Mouse (Mus musculus) embryonic facial prominence, embryonic 14.5 days (tissue): Measurements from ENCODE around the gene Gm28305. TPM values are rescaled to one million over a fixed set of nuclear protein-coding genes. Genes with fewer than 3 reads are reported as not detected.
A peak's percentile ranks its signal among the peaks of the same experiment; 100 is the strongest.

Experiments used
- ATAC-seq: fragments of 200-750 bp; cut with Nextera tagmentation; 2 replicates; pipeline ENCODE4 v1.8.0; 2017; ENCODE audit warnings: low read depth, moderate number of reproducible peaks, moderate TSS enrichment
- DNase-seq: peaks from one replicate; pipeline ENCODE4 v3.0.0-alpha.2; 2015; ENCODE audit warnings: low spot score
- H3K27ac ChIP-seq: fragments of 300-500 bp; sonication (generic); replicated peaks from 2 replicates; pipeline ENCODE4 v1.5.1; 2014; ENCODE audit warnings: low read depth, mild to moderate bottlenecking, low read length, moderate library complexity
- H3K27me3 ChIP-seq: fragments of 300-500 bp; sonication (generic); replicated peaks from 2 replicates; pipeline ENCODE4 v1.6.1; 2014; ENCODE audit warnings: low read length; ENCODE audit not compliant: control insufficient read depth, insufficient read depth
- H3K36me3 ChIP-seq: fragments of 300-500 bp; sonication (generic); 2 replicates; pipeline ENCODE4 v1.6.1; 2014; ENCODE audit warnings: low read length, mixed read lengths; ENCODE audit not compliant: control insufficient read depth, insufficient read depth
- H3K4me1 ChIP-seq: fragments of 300-500 bp; sonication (generic); 2 replicates; pipeline ENCODE4 v1.6.1; 2014; ENCODE audit warnings: antibody characterized with exemption, low read length; ENCODE audit not compliant: control insufficient read depth, insufficient read depth
- H3K4me2 ChIP-seq: fragments of 300-500 bp; sonication (generic); 2 replicates; pipeline ENCODE4 v1.6.1; 2014; ENCODE audit warnings: low read depth, mild to moderate bottlenecking, low read length, moderate library complexity, mixed read lengths
- H3K4me3 ChIP-seq: fragments of 300-500 bp; sonication (generic); 2 replicates; pipeline ENCODE4 v1.5.1; 2014; ENCODE audit warnings: low read depth, mild to moderate bottlenecking, low read length
- H3K9ac ChIP-seq: fragments of 300-500 bp; sonication (generic); 2 replicates; pipeline ENCODE4 v1.6.1; 2014; ENCODE audit warnings: low read depth, mild to moderate bottlenecking, low read length, moderate library complexity, mixed read lengths
- H3K9me3 ChIP-seq: fragments of 300-500 bp; sonication (generic); 2 replicates; pipeline ENCODE4 v1.6.1; 2016; ENCODE audit warnings: low read length; ENCODE audit not compliant: control insufficient read depth
- WGBS: fragments of 180-500 bp; shearing (Covaris S2); extraction: QIAGEN DNeasy Blood & Tissue Kit; methylation state at CpG from one replicate; pipeline ENCODE4 v1.1.7; 2014; 5-methylcytosine and 5-hydroxymethylcytosine counted together
- polyA plus RNA-seq: library from polyadenylated mRNA; unstranded; fragments of >200 nt; fragmentation: Nextera tagmentation; extraction: Ambion mirVana; gene quantifications from 2 replicates; pipeline ENCODE4 v1.2.1, GENCODE M21; 2014

The Gm28305 gene
- polyA plus RNA-seq, 1 experiment from 2014 or later, result not detected

DNA sequence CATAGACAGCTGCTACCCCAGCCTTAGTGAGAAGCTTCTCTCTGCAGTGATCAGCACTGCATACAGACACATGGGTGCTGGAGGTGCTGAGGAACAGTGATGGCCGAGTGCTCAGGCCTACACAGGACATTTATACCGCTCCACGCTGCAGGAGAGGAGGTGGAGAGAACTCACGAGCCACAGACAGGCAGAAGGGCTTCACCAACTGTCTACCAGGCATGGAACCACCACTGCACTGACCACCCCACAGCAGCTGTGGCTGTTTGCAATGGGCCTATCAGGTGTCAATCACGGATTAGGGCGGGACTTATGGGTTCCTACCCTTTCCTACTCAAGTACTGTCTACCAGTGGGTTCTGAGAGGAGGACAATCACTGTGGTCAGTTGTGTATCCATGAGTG lies 10.6 kb downstream of the Gm28305 start:
- no peak for DNase-seq
- H3K9ac ChIP-seq, result no peak overlapping the region
- no peak for ATAC-seq
- no peaks in the 10 kb centered on the region for H3K4me1 ChIP-seq
- H3K27ac ChIP-seq, result no peak overlapping the region
- H3K4me2 ChIP-seq, result no peak overlapping the region
- H3K9me3 ChIP-seq, result no peaks in the 10 kb centered on the region
- WGBS, result 93% methylated on average over 6 of the region's 6 CpGs
- H3K4me3 ChIP-seq, result no peak overlapping the region
- no peaks in the 10 kb centered on the region for H3K27me3 ChIP-seq
- peaks cover 97% of the 10 kb centered on the region for H3K36me3 ChIP-seq

DNA sequence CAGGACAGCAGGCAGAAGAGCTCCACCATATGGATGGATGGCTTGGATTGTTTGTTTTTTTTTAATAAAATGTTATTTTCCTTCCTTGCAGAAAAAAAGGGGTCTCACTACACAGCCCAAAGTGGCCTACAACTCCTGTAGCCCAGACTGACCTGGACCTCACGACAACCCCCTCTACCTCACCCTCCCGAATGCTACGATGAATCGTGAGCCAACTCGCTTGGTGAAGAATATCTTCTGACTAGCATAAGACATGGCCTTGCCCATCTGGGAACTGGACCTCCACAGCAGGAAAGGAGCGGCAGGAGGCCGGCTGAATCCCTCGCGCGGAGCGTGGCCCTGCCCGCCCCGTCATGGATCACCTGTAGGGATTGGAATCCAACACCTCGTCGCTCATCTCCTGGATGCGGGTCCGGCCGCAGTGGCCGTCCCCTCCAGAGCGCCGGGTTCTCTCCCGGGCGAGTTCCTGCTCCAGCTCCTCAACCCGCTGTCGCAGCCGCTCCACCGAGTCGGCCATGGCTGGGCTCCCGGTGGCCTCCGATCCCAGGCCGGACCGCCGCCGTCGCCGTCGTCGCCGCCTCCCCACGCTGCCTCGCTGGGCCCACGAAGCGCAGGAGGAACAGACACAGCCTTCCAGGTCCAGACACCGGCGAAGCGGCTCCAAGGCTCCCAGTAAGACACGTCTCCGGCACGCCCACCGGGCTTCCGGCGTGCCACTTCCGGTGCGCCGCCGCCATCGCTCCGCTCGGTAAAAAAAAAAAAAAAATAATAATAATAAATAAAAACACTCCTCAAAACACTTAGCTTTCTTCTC lies 22.2 kb downstream of the Gm28305 start, which contains the start of gene Uba5:
Gene Uba5 (minus strand): TSS at position 705 of the 814 bp plus-strand sequence.
- DNase-seq, result peak; percentile 89
- peak within 1 kb of the TSS; percentile 90 for H3K4me3 ChIP-seq

GRCm38 (mm10) chr9:104063244-104063961 lies 22.9 kb downstream of the Gm28305 start, which contains the start of gene Acad11:
TSS of gene Acad11 (plus strand) at chr9:104063377.
- H3K9me3 ChIP-seq, result no peaks in the 10 kb centered on the region
- peak; percentile 97 for ATAC-seq

More for the DNA sequence above, 22.2 kb downstream of the Gm28305 start, which contains the start of gene Uba5:
- peaks cover 25% of the 10 kb centered on the region for H3K36me3 ChIP-seq
- peak within 1 kb of the TSS; percentile 85 for H3K9ac ChIP-seq
- peak within 1 kb of the TSS; percentile 96 for H3K4me2 ChIP-seq
- peak; percentile 60 for ATAC-seq
- under 1% methylated on average over 40 of the region's 59 CpGs for WGBS
- H3K27ac ChIP-seq, result peak within 1 kb of the TSS; percentile 70; the same call in 1 of the 2 replicates
- no peaks in the 10 kb centered on the region for H3K9me3 ChIP-seq
- H3K27me3 ChIP-seq, result no peaks in the 10 kb centered on the region
- H3K4me1 ChIP-seq, result peaks cover 11% of the 10 kb centered on the region

DNA sequence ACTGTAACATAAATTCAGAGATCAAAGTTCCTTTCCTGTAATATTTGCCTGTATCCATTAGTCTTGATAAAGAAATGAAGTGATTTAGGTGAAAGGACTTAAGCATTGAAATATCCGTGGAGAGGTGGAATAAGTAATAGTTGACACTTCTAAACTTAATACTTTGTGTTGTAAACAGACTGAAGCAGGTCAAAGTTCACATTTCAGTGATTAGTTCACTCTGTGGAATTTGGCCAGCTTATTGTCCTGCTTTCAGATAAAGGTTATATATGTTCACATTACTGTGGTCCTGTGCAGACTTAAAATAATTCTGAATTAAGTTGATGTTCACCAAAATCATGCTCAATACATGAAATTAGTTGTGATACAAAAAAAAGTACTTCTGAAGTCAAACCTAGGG lies 24.1 kb downstream of the Gm28305 start:
- Histone ChIP-seq H3K4me3 (no peak overlapping the region), H3K27ac (no peak overlapping the region), H3K9ac (no peak overlapping the region), H3K36me3 (peaks cover 11% of the 10 kb centered on the region), H3K4me1 (peaks cover 11% of the 10 kb centered on the region), H3K9me3 (no peaks in the 10 kb centered on the region), H3K27me3 (no peaks in the 10 kb centered on the region), H3K4me2 (no peak overlapping the region)
- ATAC-seq (no peak), DNase-seq (no peak)
- 22% methylated on average over 1 of the region's 1 CpGs for WGBS

More at GRCm38 (mm10) chr9:104063244-104063961, 22.9 kb downstream of the Gm28305 start, which contains the start of gene Acad11:
- Histone ChIP-seq H3K9ac (peak within 1 kb of the TSS; percentile 85), H3K4me1 (peaks cover 11% of the 10 kb centered on the region), H3K4me2 (peak within 1 kb of the TSS; percentile 96), H3K36me3 (peaks cover 18% of the 10 kb centered on the region), H3K27ac (peak within 1 kb of the TSS; percentile 70; the same call in 1 of the 2 replicates), H3K4me3 (peak within 1 kb of the TSS; percentile 90), H3K27me3 (no peaks in the 10 kb centered on the region)
- DNase-seq, result peak; percentile 95
- WGBS, result under 1% methylated on average over 23 of the region's 30 CpGs

GRCm38 (mm10) chr9:104070241-104070640 lies 29.8 kb downstream of the Gm28305 start:
- DNase-seq (no peak), ATAC-seq (no peak)
- H3K27me3 ChIP-seq, result no peaks in the 10 kb centered on the region
- H3K4me2 ChIP-seq, result no peak overlapping the region
- H3K36me3 ChIP-seq, result no peaks in the 10 kb centered on the region
- H3K4me3 ChIP-seq, result no peak overlapping the region
- H3K9ac ChIP-seq, result no peak overlapping the region
- H3K9me3 ChIP-seq, result no peaks in the 10 kb centered on the region
- H3K27ac ChIP-seq, result no peak overlapping the region
- WGBS, result 75% methylated on average over 4 of the region's 4 CpGs
- H3K4me1 ChIP-seq, result no peaks in the 10 kb centered on the region

- no peaks in the 10 kb centered on the region for H3K27me3 ChIP-seq
- H3K4me3 ChIP-seq, result no peak overlapping the region
- no peak overlapping the region for H3K27ac ChIP-seq
- H3K9me3 ChIP-seq, result no peaks in the 10 kb centered on the region
- DNase-seq (no peak), ATAC-seq (no peak)
- H3K4me2 ChIP-seq, result no peak overlapping the region
- no peaks in the 10 kb centered on the region for H3K4me1 ChIP-seq
- H3K9ac ChIP-seq, result no peak overlapping the region
- H3K36me3 ChIP-seq, result no peaks in the 10 kb centered on the region
- 76% methylated on average over 8 of the region's 8 CpGs for WGBS
Observed at GRCm38 (mm10) chr9:104070863-104071604, 30.6 kb downstream of the Gm28305 start.

GRCm38 (mm10) chr9:104075808-104076207 lies 35.3 kb downstream of the Gm28305 start:
- no peak for DNase-seq
- WGBS, result 63% methylated on average over 2 of the region's 2 CpGs

GRCm38 (mm10) chr9:104078780-104079179 lies 38.3 kb downstream of the Gm28305 start:
- no peaks in the 10 kb centered on the region for H3K27me3 ChIP-seq
- no peak overlapping the region for H3K9ac ChIP-seq
- no peak overlapping the region for H3K4me3 ChIP-seq
- no peak overlapping the region for H3K27ac ChIP-seq
- ATAC-seq (no peak), DNase-seq (no peak)
- 100% methylated on average over 1 of the region's 1 CpGs for WGBS
- no peaks in the 10 kb centered on the region for H3K9me3 ChIP-seq
- H3K4me2 ChIP-seq, result no peak overlapping the region
- H3K4me1 ChIP-seq, result no peaks in the 10 kb centered on the region
- 0 out of 2 replicates have a peak, but pooled peaks cover 3% of the 10 kb centered on the region for H3K36me3 ChIP-seq

More at GRCm38 (mm10) chr9:104075808-104076207, 35.3 kb downstream of the Gm28305 start:
- H3K27ac ChIP-seq, result no peak overlapping the region
- H3K9ac ChIP-seq, result no peak overlapping the region
- H3K4me1 ChIP-seq, result no peaks in the 10 kb centered on the region
- ATAC-seq, result no peak
- no peaks in the 10 kb centered on the region for H3K27me3 ChIP-seq
- no peaks in the 10 kb centered on the region for H3K36me3 ChIP-seq
- no peak overlapping the region for H3K4me2 ChIP-seq
- no peaks in the 10 kb centered on the region for H3K9me3 ChIP-seq
- H3K4me3 ChIP-seq, result no peak overlapping the region
